Mouse (Mus musculus) heart, embryonic 16.5 days (tissue): ENCODE data around the gene Faap100. TPM values are rescaled to one million over a fixed set of nuclear protein-coding genes. Genes with fewer than 3 reads are reported as not detected.

ENCODE experiments used
- ATAC-seq: fragments of 200-750 bp; cut with Nextera tagmentation; replicated peaks from 2 replicates; pipeline ENCODE4 v1.8.0; 2017; ENCODE audit warnings: moderate number of reproducible peaks; ENCODE audit not compliant: insufficient read depth, low FRiP score; ENCODE audit errors: extremely low read depth
- H3K27ac ChIP-seq: fragments of 300-500 bp; sonication (generic); 2 replicates; pipeline ENCODE4 v1.5.1; 2014; ENCODE audit warnings: mild to moderate bottlenecking, low read length, control low read depth, moderate library complexity
- H3K27me3 ChIP-seq: fragments of 300-500 bp; sonication (generic); 2 replicates; pipeline ENCODE4 v1.6.1; 2014; ENCODE audit warnings: low read length, mixed read lengths; ENCODE audit not compliant: control insufficient read depth, insufficient read depth
- H3K36me3 ChIP-seq: fragments of 300-500 bp; sonication (generic); 2 replicates; pipeline ENCODE4 v1.6.1; 2014; ENCODE audit not compliant: control insufficient read depth, insufficient read depth
- H3K4me1 ChIP-seq: fragments of 300-500 bp; sonication (generic); 2 replicates; pipeline ENCODE4 v1.6.1; 2014; ENCODE audit warnings: low read length, mixed read lengths; ENCODE audit not compliant: control insufficient read depth, insufficient read depth
- H3K4me2 ChIP-seq: fragments of 300-500 bp; sonication (generic); 2 replicates; pipeline ENCODE4 v1.6.1; 2014; ENCODE audit warnings: low read depth, mild to moderate bottlenecking, control low read depth, low read length
- H3K4me3 ChIP-seq: fragments of 300-500 bp; sonication (generic); 2 replicates; pipeline ENCODE4 v1.5.1; 2014; ENCODE audit warnings: mild to moderate bottlenecking, control low read depth, low read length
- H3K9ac ChIP-seq: fragments of 300-500 bp; sonication (generic); 2 replicates; pipeline ENCODE4 v1.6.1; 2014; ENCODE audit warnings: low read length, control low read depth
- H3K9me3 ChIP-seq: fragments of 300-500 bp; sonication (generic); replicated peaks from 2 replicates; pipeline ENCODE4 v1.6.1; 2016; ENCODE audit warnings: low read length; ENCODE audit not compliant: control insufficient read depth
- WGBS: fragments of 180-500 bp; shearing (Covaris S2); extraction: QIAGEN DNeasy Blood & Tissue Kit; methylation state at CpG from one replicate; pipeline ENCODE4 v1.1.7; 2014; 5-methylcytosine and 5-hydroxymethylcytosine counted together
- microRNA-seq: library from miRNA; unstranded; fragments of <30 nt; microRNA quantifications from one replicate; pipeline ENCODE4, GENCODE M21; 2017
- polyA plus RNA-seq: library from polyadenylated mRNA; unstranded; fragments of >200 nt; fragmentation: Nextera tagmentation; extraction: Ambion mirVana; gene quantifications from 2 replicates; pipeline ENCODE4 v1.2.1, GENCODE M21; 2015

Faap100 gene
- polyA plus RNA-seq, 1 experiment from 2014 or later: 28.8 TPM

GRCm38 (mm10) chr11:120320156-120320555 lies 58.4 kb downstream of the Faap100 start:
- no peak overlapping the region for H3K4me3 ChIP-seq
- no peak overlapping the region for H3K9ac ChIP-seq
- no peaks in the 10 kb centered on the region for H3K27me3 ChIP-seq
- peaks cover 14% of the 10 kb centered on the region for H3K4me1 ChIP-seq
- ATAC-seq: no peak
- WGBS: 94% methylated on average over 10 of the region's 10 CpGs
- H3K4me2 ChIP-seq: no peak overlapping the region
- no peak overlapping the region for H3K27ac ChIP-seq
- H3K9me3 ChIP-seq: no peaks in the 10 kb centered on the region
- no peaks in the 10 kb centered on the region for H3K36me3 ChIP-seq

- no peak overlapping the region for H3K4me3 ChIP-seq
- H3K27me3 ChIP-seq: no peaks in the 10 kb centered on the region
- H3K36me3 ChIP-seq: no peaks in the 10 kb centered on the region
- H3K9ac ChIP-seq: no peak overlapping the region
- peaks cover 20% of the 10 kb centered on the region for H3K4me1 ChIP-seq
- H3K4me2 ChIP-seq: no peak overlapping the region
- no peak for ATAC-seq
- 83% methylated on average over 5 of the region's 5 CpGs for WGBS
- no peak overlapping the region for H3K27ac ChIP-seq
- H3K9me3 ChIP-seq: no peaks in the 10 kb centered on the region
Observed at GRCm38 (mm10) chr11:120319310-120319709, 59.3 kb downstream of the Faap100 start.

Small RNA genes lying within 50 kb of the gene (microRNA-seq; reads per million reads assigned to microRNA genes)
- not detected for gene Gm23419
- gene Mir6935: 0.98 reads per million

Other genes starting within 250 kb of the Faap100 start
- 87.3 and 93.5 TPM in 2 replicates for gene Slc38a10, start 227.4 kb downstream of the Faap100 start, polyA plus RNA-seq
- gene Bahcc1, start 145.8 kb downstream of the Faap100 start, polyA plus RNA-seq: 4.6 and 4.7 TPM in 2 replicates
- 1,134 and 1,179 TPM in 2 replicates for gene Actg1, start 30.2 kb downstream of the Faap100 start, polyA plus RNA-seq
- gene Fscn2, start 17.2 kb downstream of the Faap100 start, polyA plus RNA-seq: 0.71 and 0.91 TPM in 2 replicates
- gene Nploc4, start 58.9 kb upstream of the Faap100 start, polyA plus RNA-seq: 26.7 and 27.7 TPM in 2 replicates
- 0.09 TPM in 1 of 2 replicates, not detected in the other for gene Tspan10, start 63.9 kb upstream of the Faap100 start, polyA plus RNA-seq
- gene Pde6g, start 74.7 kb upstream of the Faap100 start, polyA plus RNA-seq: 0.28 and 0.29 TPM in 2 replicates
- gene Oxld1, start 79.3 kb upstream of the Faap100 start, polyA plus RNA-seq: 23.2 and 23.5 TPM in 2 replicates
- 25.4 and 27.4 TPM in 2 replicates for gene Ccdc137, start 79.4 kb upstream of the Faap100 start, polyA plus RNA-seq
- 33.6 and 34.2 TPM in 2 replicates for gene Arl16, start 88.8 kb upstream of the Faap100 start, polyA plus RNA-seq
- gene Mrpl12, start 105.8 kb upstream of the Faap100 start, polyA plus RNA-seq: 247 and 252 TPM in 2 replicates
- gene Slc25a10, start 113.1 kb upstream of the Faap100 start, polyA plus RNA-seq: 39.6 and 43.9 TPM in 2 replicates
- gene Gcgr, start 151.9 kb upstream of the Faap100 start, polyA plus RNA-seq: 1.4 and 2.7 TPM in 2 replicates
- 134 and 139 TPM in 2 replicates for gene Mcrip1, start 171.0 kb upstream of the Faap100 start, polyA plus RNA-seq
- gene Ppp1r27, start 172.4 kb upstream of the Faap100 start, polyA plus RNA-seq: 3.3 and 8.5 TPM in 2 replicates
- 435 and 437 TPM in 2 replicates for gene P4hb, start 194.5 kb upstream of the Faap100 start, polyA plus RNA-seq
- 435 and 439 TPM in 2 replicates for gene Arhgdia, start 202.9 kb upstream of the Faap100 start, polyA plus RNA-seq
- gene Alyref, start 219.6 kb upstream of the Faap100 start, polyA plus RNA-seq: 223 and 229 TPM in 2 replicates
- 179 and 193 TPM in 2 replicates for gene Anapc11, start 219.7 kb upstream of the Faap100 start, polyA plus RNA-seq
- 13.6 and 15.5 TPM in 2 replicates for gene Npb, start 229.7 kb upstream of the Faap100 start, polyA plus RNA-seq
- gene Pcyt2, start 239.2 kb upstream of the Faap100 start, polyA plus RNA-seq: 109 and 117 TPM in 2 replicates
- 21.1 and 28.1 TPM in 2 replicates for gene Sirt7, start 246.5 kb upstream of the Faap100 start, polyA plus RNA-seq